Mouse (Mus musculus) CD4-positive helper T cell, adult 2 months (primary cell): ENCODE results near the gene Pacrg.

ENCODE experiments used
- DNase-seq: peaks from one replicate; pipeline ENCODE4 v3.0.0-alpha.2; 2012; ENCODE audit warnings: low read depth, missing footprints, low spot score

Pacrg gene

GRCm38 (mm10) chr17:10378467-10379175 is 461.5 kb downstream of the Pacrg start:
- no peak for DNase-seq

- no peak for DNase-seq
Measured at GRCm38 (mm10) chr17:10377606-10378005, 462.5 kb downstream of the Pacrg start.

GRCm38 (mm10) chr17:10374316-10374715 is 465.8 kb downstream of the Pacrg start:
- DNase-seq = no peak

- no peak for DNase-seq
Measured at GRCm38 (mm10) chr17:10373727-10374126, 466.4 kb downstream of the Pacrg start.

GRCm38 (mm10) chr17:10372001-10372785 is 467.9 kb downstream of the Pacrg start:
- DNase-seq = no peak

DNA sequence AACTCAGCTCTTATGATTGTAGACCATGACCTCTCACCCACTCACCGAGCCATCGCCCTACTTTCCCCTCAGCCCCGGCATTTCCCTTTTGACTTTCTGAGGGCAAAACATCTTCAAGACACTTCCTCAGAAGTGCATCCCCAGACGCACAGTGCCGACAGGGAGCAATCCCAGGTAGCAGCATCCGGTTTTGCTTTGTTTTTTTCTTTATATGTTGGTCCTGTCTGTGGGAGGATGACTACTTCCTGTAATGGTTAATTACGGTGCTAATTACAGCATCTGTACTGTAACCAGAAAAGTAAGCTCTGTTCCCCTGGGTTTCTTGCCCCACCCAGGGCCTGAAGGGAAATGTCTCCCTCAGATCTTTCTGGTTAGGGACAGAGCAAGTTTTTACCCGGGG is 468.6 kb downstream of the Pacrg start:
- DNase-seq = no peak

DNA sequence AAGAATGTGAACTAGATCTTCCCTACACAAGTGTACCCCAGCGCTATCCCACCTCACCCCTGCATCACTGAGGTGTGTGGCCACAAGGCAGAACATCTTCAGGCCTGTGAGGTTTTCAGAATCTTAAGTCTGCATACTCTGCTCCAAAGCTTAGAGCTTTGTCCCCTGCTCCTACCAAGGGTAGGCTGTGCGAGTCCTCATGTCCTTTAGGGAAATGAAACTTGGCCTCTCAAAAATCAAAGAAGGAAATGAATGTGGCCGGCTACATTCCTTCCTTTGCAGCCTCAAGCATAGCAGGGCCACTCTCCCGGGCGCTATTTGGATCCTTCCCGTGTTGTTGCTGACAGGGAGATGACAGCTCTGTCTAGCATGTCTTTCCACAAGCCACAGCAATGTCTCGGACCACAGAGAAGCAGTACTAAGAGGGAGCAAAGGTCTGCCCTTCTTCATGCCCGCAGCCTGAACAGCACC is 469.4 kb downstream of the Pacrg start:
- no peak for DNase-seq

DNA sequence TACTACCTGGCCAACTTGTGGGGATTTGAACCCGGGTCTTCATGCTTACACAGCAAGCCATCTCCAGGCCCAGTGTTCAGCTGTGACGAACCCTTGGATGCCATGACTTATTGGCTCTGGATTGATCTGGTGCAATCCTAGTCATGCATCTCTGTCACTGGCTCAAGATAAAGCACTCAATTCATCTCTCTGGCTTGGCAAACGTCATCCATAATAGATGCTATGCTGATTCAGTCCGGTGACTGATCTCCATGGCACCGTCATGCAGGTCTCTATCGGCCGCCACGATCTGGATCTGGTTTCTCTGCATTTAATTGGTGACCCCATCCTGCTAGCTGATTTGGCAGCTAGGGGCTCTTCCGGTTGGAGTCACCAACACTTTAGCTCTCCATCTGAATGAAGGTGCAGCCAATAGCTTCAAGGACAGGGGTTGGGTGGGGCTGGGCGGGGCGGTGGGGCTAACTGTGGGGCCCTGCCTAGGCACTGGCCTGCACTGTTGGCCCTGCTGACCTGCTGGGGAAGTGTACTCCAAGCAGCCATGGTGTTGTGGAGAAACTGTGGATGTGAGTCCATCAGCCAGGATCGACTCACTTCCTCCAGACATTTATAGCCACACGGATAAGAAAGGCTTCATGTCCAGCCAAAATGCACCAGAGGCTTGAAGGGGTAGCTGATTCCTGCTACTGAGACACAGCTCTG is 470.0 kb downstream of the Pacrg start:
- no peak for DNase-seq

GRCm38 (mm10) chr17:10367044-10367443 is 473.1 kb downstream of the Pacrg start:
- DNase-seq = no peak

DNA sequence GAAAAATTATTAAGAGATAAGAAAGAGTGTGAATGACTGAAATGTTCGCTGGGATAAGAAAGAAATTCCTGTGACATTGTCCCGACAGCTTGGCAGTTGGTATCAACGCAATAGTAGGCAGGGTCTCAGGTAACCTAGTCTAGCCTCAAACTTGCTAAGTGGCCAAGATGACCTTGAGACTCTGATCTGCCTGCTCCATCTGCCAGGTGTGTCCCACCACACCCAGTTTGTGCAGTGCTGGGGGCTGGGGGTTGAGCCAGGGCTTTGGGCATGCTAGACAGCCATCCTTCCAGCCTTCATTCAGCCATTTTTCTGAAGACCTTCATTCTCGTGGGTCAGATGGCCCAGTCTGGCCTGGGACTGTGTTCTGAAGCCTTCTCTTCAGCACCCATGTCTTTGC is 473.5 kb downstream of the Pacrg start:
- no peak for DNase-seq

GRCm38 (mm10) chr17:10365501-10366482 is 474.3 kb downstream of the Pacrg start:
- DNase-seq = no peak

GRCm38 (mm10) chr17:10363151-10363550 is 477.0 kb downstream of the Pacrg start:
- no peak for DNase-seq

DNA sequence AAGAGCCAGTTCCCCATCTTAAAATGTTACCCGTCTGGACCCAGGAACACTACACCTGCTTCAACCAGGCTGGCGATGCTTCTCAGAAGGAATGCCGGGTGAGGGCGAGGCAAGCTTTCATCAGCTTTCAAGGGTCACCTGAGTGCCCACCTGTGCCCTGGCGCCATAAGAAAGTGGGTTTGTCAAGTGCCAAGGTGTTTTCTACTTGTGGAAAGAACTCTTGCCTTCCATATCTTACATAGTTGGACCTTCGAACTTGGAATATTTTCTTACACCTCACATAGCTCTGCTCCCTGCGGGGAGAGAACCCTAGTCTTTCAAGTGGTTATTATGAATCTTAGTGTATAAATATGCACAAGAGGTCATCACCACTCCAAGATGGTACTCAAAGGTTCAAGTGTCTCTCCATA is 478.2 kb downstream of the Pacrg start:
- no peak for DNase-seq

DNA sequence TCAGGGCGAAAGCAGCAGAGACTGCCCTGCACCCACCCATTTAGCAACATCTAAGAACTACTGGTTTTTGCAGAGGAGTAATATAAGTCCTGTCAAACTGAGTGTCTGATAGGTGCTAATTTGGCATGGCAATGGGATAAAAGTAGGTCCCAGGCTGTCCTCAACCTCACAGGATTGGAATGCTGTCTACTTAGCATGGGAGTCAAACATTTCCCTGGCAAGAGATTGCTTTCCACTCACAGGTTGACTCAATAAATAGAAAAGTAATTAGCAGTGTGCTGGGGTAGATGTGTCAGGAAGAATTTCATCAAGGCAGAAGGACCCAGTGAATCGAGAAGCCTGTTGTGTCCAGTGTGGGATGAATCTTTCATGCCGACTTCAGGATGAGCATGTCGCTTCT is 479.4 kb downstream of the Pacrg start:
- DNase-seq = no peak

DNA sequence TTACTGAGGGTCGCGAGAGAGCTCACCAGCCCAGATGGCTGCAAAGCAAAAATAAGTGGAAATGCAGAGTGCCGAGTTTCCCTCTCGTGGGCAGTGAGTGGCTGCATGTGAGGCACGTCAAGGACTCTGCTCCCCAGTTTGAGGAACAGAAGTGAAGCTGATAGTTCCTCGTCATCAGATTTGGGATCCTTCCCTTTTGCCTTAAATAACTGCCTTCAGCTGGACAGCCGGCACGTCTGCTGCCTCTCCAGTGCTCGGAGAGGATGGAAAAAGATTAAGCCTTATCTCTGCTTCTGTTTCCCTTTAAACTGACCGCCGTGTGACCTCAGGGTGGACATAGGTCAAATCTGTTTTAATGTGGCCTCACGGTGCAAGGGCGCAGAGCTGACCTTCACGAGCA is 480.6 kb downstream of the Pacrg start:
- DNase-seq = no peak

GRCm38 (mm10) chr17:10357348-10357747 is 482.8 kb downstream of the Pacrg start:
- DNase-seq = no peak

GRCm38 (mm10) chr17:10356294-10356693 is 483.8 kb downstream of the Pacrg start:
- DNase-seq = no peak

DNA sequence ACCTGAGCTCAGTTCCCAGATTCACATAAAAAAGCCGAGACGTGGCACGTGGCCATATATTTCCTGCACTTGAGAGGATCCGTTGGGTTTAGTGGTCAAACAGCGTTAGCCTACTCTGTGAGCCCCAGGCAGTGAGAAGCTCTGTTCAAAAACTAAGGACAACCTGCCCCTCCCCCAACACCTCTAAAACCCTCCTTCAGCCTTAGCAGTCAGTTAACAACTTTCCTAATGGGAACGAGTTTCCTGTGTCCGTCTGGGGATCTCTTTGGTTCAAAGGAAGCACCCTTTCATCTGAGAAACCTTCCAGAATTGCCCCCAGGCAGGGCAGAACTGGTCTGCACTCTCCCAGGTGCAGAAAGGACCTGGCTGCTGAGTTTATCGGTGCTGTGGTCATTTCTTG is 484.4 kb downstream of the Pacrg start:
- no peak for DNase-seq
